Mouse (Mus musculus) right cerebral cortex, postnatal 10 days (tissue): ENCODE results near the gene Gdf15.

ENCODE experiments used
- DNase-seq, 2 experiments: peaks; one replicate each; pipeline ENCODE4 v3.0.0; 2021; ENCODE audit warnings: low spot score in 2 of 2

The Gdf15 gene

GRCm38 (mm10) chr8:70606780-70607602 lies 25.3 kb downstream of the Gdf15 start:
- peak; percentile 32 to 50 for DNase-seq

GRCm38 (mm10) chr8:70605871-70606779 lies 26.1 kb downstream of the Gdf15 start:
- peak; percentile 35 to 42 for DNase-seq

- DNase-seq, result peak in 1 of 2 experiments; percentile 36
Measured at GRCm38 (mm10) chr8:70604558-70604957, 27.7 kb downstream of the Gdf15 start.

GRCm38 (mm10) chr8:70602139-70602811 lies 30.0 kb downstream of the Gdf15 start:
- DNase-seq, result peak in 1 of 2 experiments; percentile 30

- peak; percentile 95 for DNase-seq
Measured at GRCm38 (mm10) chr8:70601271-70601649, 31.0 kb downstream of the Gdf15 start.

GRCm38 (mm10) chr8:70600473-70601270 lies 31.6 kb downstream of the Gdf15 start:
- peak; percentile 65 to 70 for DNase-seq

- DNase-seq, result peak in 1 of 2 experiments; percentile 30
Measured at GRCm38 (mm10) chr8:70599507-70600290, 32.6 kb downstream of the Gdf15 start.

GRCm38 (mm10) chr8:70598722-70599121 lies 33.5 kb downstream of the Gdf15 start:
- peak; percentile 66 to 84 for DNase-seq

GRCm38 (mm10) chr8:70598283-70598682 lies 34.0 kb downstream of the Gdf15 start:
- peak; percentile 88 to 89 for DNase-seq

- DNase-seq, result no peak
Measured at GRCm38 (mm10) chr8:70597417-70598272, 34.6 kb downstream of the Gdf15 start.

GRCm38 (mm10) chr8:70596775-70597416 lies 35.4 kb downstream of the Gdf15 start:
- peak in 1 of 2 experiments; percentile 65 for DNase-seq

GRCm38 (mm10) chr8:70596216-70596615 lies 36.0 kb downstream of the Gdf15 start:
- DNase-seq, result no peak

GRCm38 (mm10) chr8:70595811-70596210 lies 36.4 kb downstream of the Gdf15 start:
- no peak for DNase-seq

- peak; percentile 60 to 61 for DNase-seq
Measured at GRCm38 (mm10) chr8:70594621-70595564, 37.4 kb downstream of the Gdf15 start.

GRCm38 (mm10) chr8:70593961-70594609 lies 38.2 kb downstream of the Gdf15 start, which contains the start of gene Isyna1:
Gene Isyna1, plus strand, starts transcription at chr8:70594373.
- peak; percentile 87 to 92 for DNase-seq

- peak in 1 of 2 experiments; percentile 49 for DNase-seq
Measured at GRCm38 (mm10) chr8:70593173-70593572, 39.1 kb downstream of the Gdf15 start.

- peak in 1 of 2 experiments; percentile 39 for DNase-seq
Measured at GRCm38 (mm10) chr8:70591569-70591968, 40.7 kb downstream of the Gdf15 start.
